Mouse (Mus musculus): ENCODE results near the gene Gm10272. TPM values are rescaled to one million over a fixed set of nuclear protein-coding genes. Genes with fewer than 3 reads are reported as not detected.

Gm10272 gene
- total RNA-seq (2012; rRNA removed) = not detected in 2 replicates
- polyA plus RNA-seq (2012; ENCODE audit: insufficient read depth in 1 of 2, insufficient read length in 2 of 2, low read depth in 1 of 2, low replicate concordance in 2 of 2, missing spikeins in 1 of 2) = not detected

DNA sequence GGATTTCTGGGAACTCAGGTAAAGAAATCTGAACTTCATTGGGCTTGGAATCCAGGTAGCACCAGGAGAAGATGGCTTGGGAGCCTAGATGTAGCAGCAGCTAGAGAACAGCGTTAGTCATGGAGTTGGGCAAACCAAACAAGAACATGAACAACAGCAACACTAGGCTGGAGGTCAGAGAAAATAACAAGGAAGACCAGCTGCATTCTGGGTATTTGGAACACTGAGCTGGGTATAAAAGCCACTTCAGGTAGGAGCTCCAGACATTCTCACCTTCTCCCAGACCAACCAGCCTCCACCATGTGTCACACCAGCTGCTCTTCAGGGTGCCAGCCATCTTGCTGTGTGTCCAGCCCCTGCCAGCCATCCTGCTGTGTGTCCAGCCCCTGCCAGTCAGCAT lies at the start of gene Gm10272:
Gene Gm10272 (plus strand): TSS at position 301 of the 400 bp plus-strand sequence.
- no peak for TF ChIP-seq ZC3H11A (IDR thresholded peaks at IDR 0.05; ENCODE audit: low read depth, low read length)
- no peak for TF ChIP-seq USF2 (IDR thresholded peaks at IDR 0.05; ENCODE audit: borderline replicate concordance in 1 of 2, insufficient read depth in 1 of 2, low read depth in 1 of 2, low read length in 2 of 2)
- TF ChIP-seq NRF1 (IDR thresholded peaks at IDR 0.05; ENCODE audit: insufficient read depth, low read depth, low read length, poor library complexity, severe bottlenecking) = no peak
- no peak for TF ChIP-seq POLR2AphosphoS5 (IDR thresholded peaks at IDR 0.05; ENCODE audit: borderline replicate concordance, low read depth, low read length)
- no peak for TF ChIP-seq RCOR1 (IDR thresholded peaks at IDR 0.05; ENCODE audit: low read depth, low read length)
- no peak for TF ChIP-seq ZMIZ1 (IDR thresholded peaks at IDR 0.05; ENCODE audit: low read depth, low read length)
- no peak for TF ChIP-seq TAL1 (IDR thresholded peaks at IDR 0.05; ENCODE audit: low read length)
- no peak for TF ChIP-seq NELFE (IDR thresholded peaks at IDR 0.05; ENCODE audit: low read depth, low read length)
- TF ChIP-seq GATA1 (IDR thresholded peaks at IDR 0.05; ENCODE audit: low read depth, low read length) = no peak
- no peak for TF ChIP-seq ZKSCAN1 (IDR thresholded peaks at IDR 0.05; ENCODE audit: low read depth, low read length)
- no peak for TF ChIP-seq MAFK (IDR thresholded peaks at IDR 0.05; ENCODE audit: borderline replicate concordance, low read depth, low read length)
- TF ChIP-seq E2F4 (IDR thresholded peaks at IDR 0.05; ENCODE audit: borderline replicate concordance, low read depth, low read length) = no peak
- TF ChIP-seq MYB (IDR thresholded peaks at IDR 0.05; ENCODE audit: low read depth, low read length) = no peak
- no peak for TF ChIP-seq MAZ (IDR thresholded peaks at IDR 0.05; ENCODE audit: low read depth, low read length)
- TF ChIP-seq MXI1 (IDR thresholded peaks at IDR 0.05; ENCODE audit: low read depth, low read length) = no peak
- TF ChIP-seq MAX (IDR thresholded peaks at IDR 0.05; ENCODE audit: low read length) = no peak
- TF ChIP-seq POLR2A (IDR thresholded peaks at IDR 0.05; ENCODE audit: control insufficient read depth in 1 of 2, insufficient read depth in 1 of 2, low read depth in 1 of 2, low read length in 2 of 2, poor library complexity in 1 of 2) = no peak
- no peak for TF ChIP-seq EP300 (IDR thresholded peaks at IDR 0.05; ENCODE audit: low read depth in 1 of 2, low read length in 2 of 2)
- Histone ChIP-seq H3K4me3 (ENCODE audit: control insufficient read depth in 1 of 2, insufficient read depth in 1 of 2, low read depth in 2 of 2, low read length in 2 of 2) (no peak within 1 kb of the TSS), H3K9me3 (replicated peaks; ENCODE audit: insufficient read depth, low read length) (no peaks in the 10 kb centered on the region), H3K4me1 (ENCODE audit: control insufficient read depth in 1 of 2, insufficient read depth in 2 of 2, low read length in 2 of 2) (no peaks in the 10 kb centered on the region), H3K27me3 (ENCODE audit: control insufficient read depth in 1 of 2, insufficient read depth in 2 of 2, low read length in 2 of 2) (peaks cover 0 to 2% of the 10 kb centered on the region in 2 experiments; a peak in 2 of 4 replicates), H3K36me3 (ENCODE audit: control insufficient read depth in 1 of 2, insufficient read depth in 2 of 2, low read length in 2 of 2) (no peaks in the 10 kb centered on the region), H3K9ac (ENCODE audit: control insufficient read depth, low read depth, low read length, poor library complexity, severe bottlenecking) (no peak within 1 kb of the TSS), H3K79me2 (ENCODE audit: control insufficient read depth, insufficient read depth, low read length, poor library complexity) (no peaks in the 10 kb centered on the region), H3K27ac (ENCODE audit: control insufficient read depth, low read depth, low read length) (no peak within 1 kb of the TSS)
- DNase-seq (ENCODE audit: low read depth, low spot score) = no peak

DNA sequence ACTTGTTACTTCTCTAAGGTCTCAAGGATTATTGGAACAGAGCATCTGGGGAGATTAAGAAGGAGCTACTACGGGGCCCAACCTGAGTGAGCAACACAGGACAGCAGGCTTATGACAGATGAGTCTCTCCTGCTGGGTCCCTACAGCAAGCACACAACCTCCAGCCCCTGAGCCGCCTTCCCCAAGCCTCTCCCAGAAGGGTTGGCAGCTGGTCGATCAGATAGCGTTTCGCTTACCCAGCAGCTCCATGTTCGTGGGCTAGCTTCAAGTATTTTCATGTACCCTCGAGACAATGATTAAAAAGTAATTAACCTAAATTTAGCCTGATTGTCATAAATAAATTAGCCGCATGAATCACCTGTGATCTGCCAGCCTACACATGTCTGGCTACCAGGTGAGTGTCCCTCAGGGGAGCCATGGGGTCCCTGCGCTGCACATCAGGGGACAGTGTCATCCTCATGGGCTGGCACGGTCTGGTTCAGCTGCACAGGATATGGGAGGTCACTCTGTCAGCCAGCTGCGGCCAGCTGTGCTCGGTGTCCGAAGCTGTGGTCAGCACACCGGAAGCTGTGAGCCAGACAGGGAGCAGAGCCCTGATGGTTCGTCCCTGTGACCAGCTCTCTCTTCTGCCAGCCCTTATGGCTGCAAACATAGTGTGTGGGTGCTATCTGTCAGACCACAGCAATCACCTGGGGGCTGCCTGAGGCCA lies 48.0 kb upstream of the Gm10272 start:
- DNase-seq (ENCODE audit: low read depth, low spot score) = peak; percentile 27
- Histone ChIP-seq H3K9me3 (replicated peaks; ENCODE audit: insufficient read depth, low read length) (no peaks in the 10 kb centered on the region), H3K27me3 (ENCODE audit: control insufficient read depth in 1 of 2, insufficient read depth in 2 of 2, low read length in 2 of 2) (no peaks in the 10 kb centered on the region), H3K79me2 (ENCODE audit: control insufficient read depth, insufficient read depth, low read length, poor library complexity) (no peaks in the 10 kb centered on the region), H3K27ac (ENCODE audit: control insufficient read depth, low read depth, low read length) (no peak overlapping the region), H3K4me3 (ENCODE audit: control insufficient read depth in 1 of 2, insufficient read depth in 1 of 2, low read depth in 2 of 2, low read length in 2 of 2) (no peak overlapping the region), H3K36me3 (ENCODE audit: control insufficient read depth in 1 of 2, insufficient read depth in 2 of 2, low read length in 2 of 2) (no peaks in the 10 kb centered on the region), H3K4me1 (ENCODE audit: control insufficient read depth in 1 of 2, insufficient read depth in 2 of 2, low read length in 2 of 2) (no peaks in the 10 kb centered on the region), H3K9ac (ENCODE audit: control insufficient read depth, low read depth, low read length, poor library complexity, severe bottlenecking) (no peak overlapping the region)
- TF ChIP-seq ZC3H11A (IDR thresholded peaks at IDR 0.05; ENCODE audit: low read depth, low read length) (no peak), KAT2A (conservative IDR thresholded peaks at IDR 0.05; ENCODE audit: low read depth, low read length) (no peak), GABPA (IDR thresholded peaks at IDR 0.05; ENCODE audit: low read depth, low read length) (no peak), POLR2AphosphoS2 (IDR thresholded peaks at IDR 0.05; ENCODE audit: low read length) (no peak), EP300 (IDR thresholded peaks at IDR 0.05; ENCODE audit: low read depth in 1 of 2, low read length in 2 of 2) (no peak), MYC (IDR thresholded peaks at IDR 0.05; ENCODE audit: low read depth, low read length) (no peak), TBP (IDR thresholded peaks at IDR 0.05; ENCODE audit: low read depth, low read length) (no peak), NRF1 (IDR thresholded peaks at IDR 0.05; ENCODE audit: insufficient read depth, low read depth, low read length, poor library complexity, severe bottlenecking) (no peak)
